Mouse (Mus musculus) testis, adult 2 months (tissue): ENCODE results near the gene Agfg2. TPM values are rescaled to one million over a fixed set of nuclear protein-coding genes. Genes with fewer than 3 reads are reported as not detected.
"Not testable (repeated sequence)": the region's sequence is repeated elsewhere in the genome, so short reads cannot be mapped to it uniquely, and the experiment has no call there.

Source experiments
- H3K27ac ChIP-seq: fragments of 200-500 bp; 2 replicates; pipeline ENCODE4 v1.5.1; 2012; ENCODE audit warnings: low read depth, low read length; ENCODE audit not compliant: control insufficient read depth, insufficient read depth
- H3K27me3 ChIP-seq: fragments of 200-500 bp; 2 replicates; pipeline ENCODE4 v1.6.1; 2012; ENCODE audit warnings: mild to moderate bottlenecking, low read length, moderate library complexity; ENCODE audit not compliant: control insufficient read depth, insufficient read depth
- H3K36me3 ChIP-seq: fragments of 200-500 bp; 2 replicates; pipeline ENCODE4 v1.6.1; 2012; ENCODE audit warnings: mild to moderate bottlenecking, low read length; ENCODE audit not compliant: control insufficient read depth, insufficient read depth
- H3K4me1 ChIP-seq: fragments of 200-500 bp; 2 replicates; pipeline ENCODE4 v1.6.1; 2012; ENCODE audit warnings: low read length; ENCODE audit not compliant: control insufficient read depth, insufficient read depth
- H3K4me3 ChIP-seq: fragments of 200-500 bp; 2 replicates; pipeline ENCODE4 v1.5.1; 2012; ENCODE audit warnings: low read depth, mild to moderate bottlenecking, low read length, moderate library complexity, mixed read lengths; ENCODE audit not compliant: control insufficient read depth
- CTCF ChIP-seq: fragments of 200-500 bp; IDR thresholded peaks from 2 replicates; pipeline ENCODE4 v1.5.1; 2012; ENCODE audit warnings: low read depth, mild to moderate bottlenecking, inconsistent platforms, low read length, moderate library complexity; ENCODE audit not compliant: control insufficient read depth, insufficient read depth, insufficient replicate concordance
- POLR2A ChIP-seq: fragments of 200-500 bp; IDR thresholded peaks from 2 replicates; pipeline ENCODE4 v1.6.1; 2012; ENCODE audit warnings: low read depth, mild to moderate bottlenecking, inconsistent platforms, low read length, moderate library complexity; ENCODE audit not compliant: control insufficient read depth
- polyA plus RNA-seq: library from polyadenylated mRNA; depleted of rRNA; stranded (reverse); fragments of >200 nt; gene quantifications from 2 replicates; pipeline ENCODE4 v1.2.3, GENCODE M21; 2012; rRNA removed

Agfg2 gene
- polyA plus RNA-seq = 12.0 and 12.5 TPM in 2 replicates

GRCm38 (mm10) chr5:137684294-137685123 lies at the start of gene Agfg2:
Gene Agfg2, minus strand, starts transcription at chr5:137684726.
- Histone ChIP-seq H3K4me3 (peak within 1 kb of the TSS; percentile 88), H3K4me1 (peaks cover 3% of the 10 kb centered on the region; the same call in 1 of the 2 replicates), H3K27me3 (no peaks in the 10 kb centered on the region), H3K36me3 (no peaks in the 10 kb centered on the region), H3K27ac (no peak within 1 kb of the TSS; the same call in 1 of the 2 replicates)
- TF ChIP-seq CTCF (no peak), POLR2A (peak; percentile 54)

GRCm38 (mm10) chr5:137733638-137734288 lies 49.2 kb upstream of the Agfg2 start:
- no peak overlapping the region for H3K4me3 ChIP-seq
- H3K36me3 ChIP-seq = no peaks in the 10 kb centered on the region
- TF ChIP-seq CTCF (no peak), POLR2A (no peak)
- H3K27ac ChIP-seq = no peak overlapping the region
- peaks cover 22% of the 10 kb centered on the region for H3K4me1 ChIP-seq
- no peaks in the 10 kb centered on the region for H3K27me3 ChIP-seq

GRCm38 (mm10) chr5:137726767-137727166 lies 42.2 kb upstream of the Agfg2 start:
- H3K36me3 ChIP-seq = no peaks in the 10 kb centered on the region
- TF ChIP-seq POLR2A (no peak), CTCF (no peak)
- no peak overlapping the region for H3K4me3 ChIP-seq
- H3K27ac ChIP-seq = no peak overlapping the region
- H3K27me3 ChIP-seq = no peaks in the 10 kb centered on the region
- peaks cover 6% of the 10 kb centered on the region; the same call in 1 of the 2 replicates for H3K4me1 ChIP-seq

- Histone ChIP-seq H3K4me3 (no peak overlapping the region), H3K4me1 (no peaks in the 10 kb centered on the region), H3K27ac (no peak overlapping the region), H3K36me3 (no peaks in the 10 kb centered on the region), H3K27me3 (no peaks in the 10 kb centered on the region)
- TF ChIP-seq CTCF (no peak), POLR2A (no peak)
These were observed 39.3 kb upstream of the Agfg2 start for GRCm38 (mm10) chr5:137723840-137724239.

- H3K36me3 ChIP-seq, H3K4me1 ChIP-seq, H3K4me3 ChIP-seq, H3K27me3 ChIP-seq, H3K27ac ChIP-seq: not testable (repeated sequence)
These were observed 36.1 kb upstream of the Agfg2 start for GRCm38 (mm10) chr5:137720558-137721164.

GRCm38 (mm10) chr5:137719088-137719487 lies 34.6 kb upstream of the Agfg2 start:
- Histone ChIP-seq H3K27ac (no peak overlapping the region), H3K4me3 (no peak overlapping the region), H3K27me3 (no peaks in the 10 kb centered on the region), H3K36me3 (no peaks in the 10 kb centered on the region), H3K4me1 (no peaks in the 10 kb centered on the region)
- TF ChIP-seq POLR2A = no peak
- no peak for TF ChIP-seq CTCF

GRCm38 (mm10) chr5:137718020-137718790 lies 33.7 kb upstream of the Agfg2 start:
- TF ChIP-seq CTCF (no peak), POLR2A (no peak)
- no peak overlapping the region for H3K27ac ChIP-seq

More at GRCm38 (mm10) chr5:137718020-137718790, 33.7 kb upstream of the Agfg2 start:
- no peaks in the 10 kb centered on the region for H3K4me1 ChIP-seq
- H3K27me3 ChIP-seq = no peaks in the 10 kb centered on the region
- H3K36me3 ChIP-seq = no peaks in the 10 kb centered on the region
- H3K4me3 ChIP-seq = no peak overlapping the region
